Mouse (Mus musculus) heart, adult 2 months (tissue): ENCODE data around the gene Sox13.

ENCODE experiments used
- CTCF ChIP-seq: fragments of 200-600 bp; IDR thresholded peaks from 2 replicates; pipeline ENCODE4 v1.8.1; 2022; ENCODE audit warnings: antibody characterized with exemption, mild to moderate bottlenecking, moderate library complexity
- EP300 ChIP-seq: fragments of 200-500 bp; IDR thresholded peaks from 2 replicates; pipeline ENCODE4 v1.6.1; 2011; ENCODE audit warnings: low read depth, low read length, control low read depth; ENCODE audit not compliant: insufficient read depth
- POLR2A ChIP-seq: fragments of 200-500 bp; IDR thresholded peaks from 2 replicates; pipeline ENCODE4 v1.6.1; 2011; ENCODE audit warnings: mild to moderate bottlenecking, low read depth, low read length, control low read depth; ENCODE audit not compliant: insufficient read depth

GRCm38 (mm10) chr1:133444315-133444714, 20.1 kb upstream of the Sox13 start:
- TF ChIP-seq POLR2A (no peak), CTCF (no peak), EP300 (no peak)
